Mouse (Mus musculus) heart, postnatal 4 days (tissue): ENCODE data around the gene Wnk2. TPM values are rescaled to one million over a fixed set of nuclear protein-coding genes. Genes with fewer than 3 reads are reported as not detected.

ENCODE experiments used
- DNase-seq: peaks from one replicate; pipeline ENCODE4 v3.0.0; 2021
- total RNA-seq, 2 experiments: library from RNA; stranded (reverse); gene quantifications; 2 replicates each; pipeline ENCODE4 v1.2.3; 2021

The Wnk2 gene
- total RNA-seq = 10 to 100 TPM; 22.3 to 25.0 TPM

DNA sequence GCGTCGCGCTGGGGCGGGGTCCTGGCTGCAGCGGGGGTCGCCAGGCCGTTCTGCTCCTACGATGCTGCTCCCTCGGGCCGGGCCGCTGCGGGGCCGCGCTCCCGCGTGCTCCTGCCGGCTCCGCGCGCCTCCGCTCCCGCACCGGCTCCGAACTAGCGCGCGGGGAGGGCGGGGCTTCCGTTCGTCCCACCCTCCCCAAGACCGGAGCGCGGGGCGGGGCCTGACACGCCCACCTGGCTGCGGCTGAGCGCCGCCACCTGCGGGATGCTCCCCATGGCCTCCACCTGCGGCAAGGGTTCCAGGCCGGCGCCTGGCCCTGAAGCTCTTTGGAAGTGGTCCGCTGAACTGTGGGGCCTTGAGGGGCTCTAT lies at the start of gene Wnk2:
TSS of gene Wnk2 (minus strand) at position 157 of the 369 bp plus-strand sequence.
- DNase-seq = peak; percentile 74

DNA sequence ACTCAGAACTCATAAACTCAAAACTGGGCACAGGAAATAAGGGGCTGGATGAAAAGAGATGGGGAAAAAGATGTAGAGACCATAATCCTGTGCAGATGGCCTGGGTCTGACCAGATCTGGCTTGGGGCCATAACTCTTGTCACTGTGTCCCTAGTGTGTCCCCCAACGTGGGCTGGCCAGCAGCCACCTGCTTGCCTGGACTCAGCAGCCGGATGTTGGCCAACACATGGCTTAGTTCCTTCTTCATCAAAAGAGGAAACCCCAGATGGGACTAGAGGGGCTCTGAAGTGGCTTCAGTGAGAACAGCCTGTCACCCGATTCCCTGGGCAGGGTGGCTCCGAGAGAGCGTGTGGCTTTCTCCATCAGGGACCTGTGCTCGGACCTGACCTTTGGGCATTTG lies 49.0 kb upstream of the Wnk2 start:
- peak; percentile 29 for DNase-seq

DNA sequence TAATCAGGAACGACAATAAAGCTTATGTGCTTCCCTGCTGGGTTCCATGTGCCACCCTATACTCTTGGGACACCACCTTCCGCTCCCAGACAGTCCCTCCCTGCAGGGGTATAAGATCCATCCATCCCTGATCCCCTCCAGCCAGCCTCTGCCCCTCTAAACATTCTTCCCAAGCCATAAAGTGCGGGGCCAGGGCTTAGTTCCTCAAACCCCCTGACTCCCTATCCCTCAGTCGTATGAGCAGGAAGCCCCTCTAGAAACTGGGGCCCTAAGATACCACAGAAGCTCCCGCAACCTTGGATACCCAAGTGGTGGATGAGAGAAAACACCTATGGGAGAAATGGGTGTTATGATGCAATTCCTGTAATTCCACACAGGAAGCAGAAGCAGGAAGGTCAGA lies 48.4 kb upstream of the Wnk2 start:
- DNase-seq = no peak

DNA sequence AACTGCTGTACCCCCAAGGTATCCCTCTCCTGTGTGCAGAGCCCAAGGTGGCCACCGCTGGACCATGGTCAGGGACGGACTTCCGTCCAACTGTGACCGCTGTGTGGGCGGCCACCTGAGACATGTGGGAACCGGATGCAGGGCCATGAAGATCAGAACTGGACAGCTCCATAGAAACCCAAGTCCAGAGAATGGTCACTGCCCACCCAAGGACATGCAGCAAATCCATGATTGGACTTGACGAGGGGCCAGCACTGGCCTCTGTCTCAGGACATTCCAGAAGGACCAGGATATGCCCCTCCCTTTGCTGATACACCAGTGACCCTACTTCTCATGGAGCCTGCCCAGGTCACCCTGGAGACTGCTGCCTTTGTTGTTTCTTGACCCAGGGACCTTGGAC lies 47.8 kb upstream of the Wnk2 start:
- no peak for DNase-seq

DNA sequence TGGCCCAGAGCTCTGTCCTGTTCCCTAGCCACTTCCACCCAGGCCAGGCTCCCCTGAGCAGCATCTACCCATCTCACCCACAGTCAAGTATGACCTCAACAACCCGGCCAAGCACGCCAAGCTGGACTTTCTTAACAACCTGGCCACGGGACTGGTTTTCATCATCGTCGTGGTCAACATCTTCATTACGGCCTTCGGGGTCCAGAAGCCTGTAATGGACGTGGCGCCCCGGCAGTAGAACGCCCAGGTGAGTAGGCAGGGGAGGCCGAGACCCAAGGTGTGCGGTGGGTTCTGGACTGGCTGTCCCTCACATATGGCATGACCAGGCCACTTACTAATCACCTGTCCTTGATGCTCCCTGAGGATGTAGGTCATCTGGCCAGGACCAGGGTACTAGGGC lies 47.0 kb upstream of the Wnk2 start:
- no peak for DNase-seq

DNA sequence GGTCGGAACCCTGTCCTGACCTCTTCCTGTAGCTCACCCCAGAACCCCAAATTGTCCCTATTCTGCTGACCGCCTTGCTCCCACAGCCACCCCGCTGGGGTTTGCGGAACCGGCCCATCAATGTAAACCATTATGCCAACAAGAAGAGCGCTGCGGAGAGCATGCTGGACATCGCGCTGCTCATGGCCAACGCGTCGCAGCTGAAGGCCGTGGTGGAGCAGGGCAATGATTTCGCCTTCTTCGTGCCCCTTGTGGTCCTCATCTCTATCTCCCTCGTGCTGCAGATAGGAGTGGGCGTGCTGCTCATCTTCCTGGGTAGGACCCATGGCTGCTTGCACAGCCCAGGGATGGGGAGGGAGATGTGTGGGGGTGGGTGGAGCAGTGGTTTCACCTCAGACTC lies 45.8 kb upstream of the Wnk2 start:
- no peak for DNase-seq

DNA sequence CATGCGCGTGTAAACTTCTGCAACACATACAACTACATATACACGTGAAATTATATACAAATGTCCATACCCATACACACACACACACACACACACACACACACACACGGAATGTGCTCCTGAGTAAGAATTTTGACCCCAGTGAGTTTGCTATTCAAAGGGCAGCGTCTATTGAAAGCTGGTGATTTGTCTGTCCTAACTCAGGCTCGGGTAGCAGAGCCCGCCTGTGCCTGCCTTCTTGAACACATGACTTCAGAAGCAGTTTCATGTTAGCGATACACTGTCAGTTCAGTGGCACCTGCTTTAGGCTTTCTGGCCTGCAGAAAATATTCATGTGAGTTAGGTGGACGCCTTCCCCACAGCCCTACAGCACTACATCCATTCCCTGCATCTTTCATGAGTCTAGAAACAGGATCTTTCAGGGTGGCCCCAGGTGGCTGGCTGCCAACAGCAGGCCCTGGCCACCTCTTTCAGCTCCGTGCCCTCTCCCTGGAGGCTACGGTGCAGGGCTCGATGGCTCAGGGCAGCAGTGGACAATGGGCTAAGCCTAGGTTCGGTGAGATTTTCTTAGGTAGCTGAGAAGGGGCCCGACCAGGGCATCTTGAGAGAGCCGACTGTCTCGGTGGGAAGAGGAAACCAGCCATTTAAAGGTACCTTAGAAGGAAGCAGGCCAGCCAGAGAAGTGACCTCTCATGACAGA lies 44.5 kb upstream of the Wnk2 start:
- DNase-seq = no peak

DNA sequence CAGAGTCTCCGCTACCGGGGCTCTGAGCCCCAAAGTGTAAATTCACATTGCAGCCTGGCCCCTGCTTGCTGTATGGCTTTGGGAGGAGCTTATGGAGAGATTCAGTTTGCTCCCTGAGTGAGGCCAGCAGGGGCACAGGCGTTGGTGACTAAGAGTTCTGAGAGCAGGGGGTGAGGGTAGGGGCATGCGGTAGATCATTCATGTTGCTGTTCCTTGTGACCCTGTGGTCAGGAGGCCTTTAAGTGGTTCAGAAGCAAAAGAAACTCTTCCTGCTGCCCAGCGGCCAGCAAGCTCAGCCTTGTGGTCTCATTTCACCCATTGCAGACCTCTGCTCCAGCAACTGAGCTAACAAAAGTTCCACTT lies 43.8 kb upstream of the Wnk2 start:
- no peak for DNase-seq

DNA sequence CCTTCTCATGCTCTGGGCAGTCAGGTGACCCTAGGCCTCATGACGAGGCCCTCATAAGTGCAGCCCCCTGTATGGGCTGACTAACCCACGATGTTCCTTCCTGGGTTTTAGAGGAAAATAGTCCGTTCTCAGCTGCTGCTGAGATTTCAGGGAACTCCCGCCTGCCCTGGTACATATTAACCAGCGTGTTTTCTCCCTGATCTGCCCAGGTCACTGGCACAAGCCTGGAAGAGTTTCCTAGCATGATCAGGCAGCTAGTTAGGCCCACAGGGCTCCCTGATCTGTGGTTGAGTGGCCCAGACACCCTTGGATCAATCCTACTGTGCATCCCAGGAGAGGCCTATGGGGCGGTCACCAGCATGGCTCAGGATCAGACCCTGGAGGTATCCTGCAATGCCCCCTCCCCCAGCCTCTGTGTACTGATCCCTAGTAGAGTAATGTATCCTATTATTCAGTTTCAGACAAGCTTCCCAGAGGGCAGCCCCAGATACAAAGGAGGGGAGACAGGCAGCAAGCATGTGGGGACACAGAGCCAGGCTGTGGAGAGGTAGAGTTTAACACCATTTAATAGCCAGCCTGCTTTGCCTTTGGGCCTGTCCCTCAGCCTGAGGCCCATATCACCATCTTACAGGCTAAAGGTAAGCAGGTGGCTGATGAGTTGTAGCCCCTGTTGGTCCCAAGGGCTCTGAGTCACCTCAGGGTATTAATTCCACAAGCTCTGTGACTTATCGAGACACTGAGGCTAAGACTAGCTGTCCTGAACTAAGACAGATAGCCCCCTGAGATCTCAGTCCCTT lies 43.3 kb upstream of the Wnk2 start:
- DNase-seq = no peak

DNA sequence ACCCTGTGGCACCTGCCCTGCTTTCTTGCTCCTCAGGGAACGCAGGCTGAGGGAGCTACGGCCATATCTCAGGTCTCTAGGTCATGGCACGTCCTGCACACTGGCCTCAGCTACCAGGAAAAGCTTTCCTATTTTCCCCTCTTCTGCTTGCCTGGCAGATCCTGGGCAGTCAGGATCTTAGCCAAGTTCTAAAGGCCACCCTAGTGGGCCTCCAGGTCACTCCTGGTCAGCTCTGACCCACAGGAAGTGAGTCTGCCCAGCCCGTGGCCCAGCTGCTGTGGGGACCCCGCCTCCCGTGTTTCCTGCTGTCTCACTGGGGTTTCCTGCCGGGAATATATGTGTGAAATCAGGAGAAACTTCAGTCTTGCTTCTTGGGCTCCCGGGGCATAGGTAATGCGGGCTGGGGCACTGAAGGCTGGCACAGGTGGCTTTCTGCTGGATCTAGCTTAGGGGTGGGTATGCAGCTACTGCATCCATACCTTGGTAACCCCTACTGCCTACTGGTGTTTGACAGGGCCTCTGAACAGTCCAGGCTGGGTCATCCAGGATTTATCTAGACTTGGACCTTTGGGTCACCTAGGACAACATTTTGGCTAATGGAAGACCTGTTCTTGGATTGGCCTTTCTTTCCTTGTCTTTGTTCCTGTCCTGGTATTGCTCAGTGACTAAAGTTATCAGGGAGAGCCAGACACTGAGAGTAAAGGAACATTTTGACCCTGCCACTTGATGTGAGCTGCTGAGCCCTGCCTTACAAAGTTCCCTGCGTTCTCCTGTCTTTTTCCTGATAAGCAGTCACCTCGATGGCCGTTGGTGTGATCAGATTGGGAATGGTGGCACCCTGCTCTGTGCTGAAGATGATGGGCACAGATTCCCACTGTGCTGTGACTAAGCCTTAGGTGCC lies 42.4 kb upstream of the Wnk2 start:
- peak; percentile 64 for DNase-seq

DNA sequence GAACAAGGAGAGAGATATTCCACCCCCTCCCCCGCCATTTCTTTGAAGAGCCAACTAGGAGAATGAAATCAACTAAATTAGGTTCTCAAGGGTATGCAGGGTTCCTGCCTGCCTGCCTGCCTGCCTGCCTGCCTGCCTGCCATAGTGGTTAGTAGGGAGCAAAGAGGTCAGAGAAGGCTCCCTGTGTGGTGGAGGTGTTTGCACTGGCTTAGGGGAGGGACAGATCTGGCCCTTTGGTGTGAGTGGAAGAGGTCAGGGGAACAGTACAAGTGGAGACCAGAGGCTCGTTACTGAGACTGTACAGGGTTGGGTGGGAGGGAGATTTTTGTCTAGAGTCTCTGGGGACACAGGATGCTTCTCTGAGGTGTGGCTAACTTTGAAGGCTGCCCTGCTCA lies 41.1 kb upstream of the Wnk2 start:
- no peak for DNase-seq

DNA sequence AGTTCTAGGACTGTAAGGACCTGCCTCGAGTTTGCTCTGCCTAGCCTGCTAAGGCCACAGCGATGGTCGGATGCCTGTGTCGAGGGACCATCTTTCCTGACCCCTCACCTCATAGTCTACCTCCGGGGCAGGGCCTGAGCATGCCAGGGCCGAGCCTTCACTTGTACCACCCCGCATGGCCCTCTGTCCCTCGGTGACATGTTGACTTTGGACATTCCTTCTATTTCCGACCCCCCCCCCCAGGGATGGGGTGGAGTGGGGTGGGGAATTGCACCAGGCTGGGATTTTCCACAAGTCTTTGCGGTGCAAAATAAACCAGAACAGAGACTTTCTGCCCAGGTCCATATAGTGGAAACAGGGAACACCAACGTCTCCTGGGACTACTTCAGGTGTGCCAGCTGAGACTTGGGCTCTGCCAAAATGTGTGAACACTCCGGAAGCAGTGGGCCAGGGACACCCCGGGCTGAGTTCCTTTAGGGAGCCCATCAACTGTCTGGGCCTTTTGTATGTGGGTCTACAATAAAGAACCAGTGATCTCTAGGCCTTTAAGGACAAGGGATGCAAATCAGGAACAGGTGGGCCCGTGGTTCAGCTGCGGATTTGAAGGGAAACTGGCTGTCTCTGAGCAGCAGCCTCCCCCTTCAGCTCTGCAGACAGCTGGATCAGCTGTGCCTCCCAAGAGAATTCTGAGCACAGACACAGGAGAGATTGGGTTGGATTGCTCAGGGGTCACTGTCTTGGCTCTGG lies 40.6 kb upstream of the Wnk2 start:
- DNase-seq = no peak

DNA sequence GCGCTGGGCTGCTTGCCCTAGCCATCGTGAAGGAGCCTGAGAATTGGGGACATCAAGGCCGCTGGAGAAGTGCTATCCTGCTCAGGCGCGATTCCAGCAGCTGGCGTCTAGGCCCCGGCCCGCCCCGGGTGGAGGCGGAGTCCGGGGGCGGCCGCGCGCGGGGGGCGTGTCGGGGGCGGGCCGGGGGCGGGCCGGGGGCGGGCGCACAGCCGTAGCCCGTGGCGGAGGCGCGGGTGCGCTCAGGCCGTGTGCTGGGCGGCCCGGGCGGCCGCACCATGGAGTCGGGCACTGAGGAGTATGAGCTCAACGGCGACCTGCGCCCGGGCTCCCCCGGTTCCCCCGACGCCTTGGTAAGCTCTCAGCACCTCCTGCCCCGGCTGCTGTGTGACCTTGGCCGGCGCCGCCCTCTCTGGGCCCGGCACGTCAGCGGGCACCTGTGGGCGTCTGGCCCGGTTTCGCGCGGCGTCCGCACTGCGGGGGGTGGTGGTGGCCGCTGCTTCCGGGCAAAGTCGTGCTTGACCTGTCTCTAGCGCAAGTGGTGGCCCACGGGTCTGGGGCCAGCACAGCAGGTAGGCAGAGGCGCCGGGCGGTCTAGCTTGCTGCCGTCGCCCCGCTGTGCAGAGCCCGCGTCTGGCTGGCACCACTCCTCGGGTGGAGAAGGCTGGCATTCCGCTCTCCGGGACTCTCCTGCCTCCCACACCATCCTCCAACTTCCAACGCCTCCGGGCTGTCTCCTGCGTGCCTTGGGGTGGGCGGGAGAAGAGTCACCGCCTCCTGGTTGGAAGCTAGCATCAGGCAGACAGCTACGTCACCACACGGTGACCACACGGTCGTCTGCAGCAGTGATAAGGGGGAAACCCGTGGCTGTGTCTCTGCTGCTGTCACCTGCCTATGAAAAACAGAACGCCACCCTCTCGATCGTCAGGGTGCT lies 39.7 kb upstream of the Wnk2 start, which contains the start of gene Ninj1:
TSS of gene Ninj1 (plus strand) at position 198 of the 931 bp plus-strand sequence.
- DNase-seq = peak; percentile 90

DNA sequence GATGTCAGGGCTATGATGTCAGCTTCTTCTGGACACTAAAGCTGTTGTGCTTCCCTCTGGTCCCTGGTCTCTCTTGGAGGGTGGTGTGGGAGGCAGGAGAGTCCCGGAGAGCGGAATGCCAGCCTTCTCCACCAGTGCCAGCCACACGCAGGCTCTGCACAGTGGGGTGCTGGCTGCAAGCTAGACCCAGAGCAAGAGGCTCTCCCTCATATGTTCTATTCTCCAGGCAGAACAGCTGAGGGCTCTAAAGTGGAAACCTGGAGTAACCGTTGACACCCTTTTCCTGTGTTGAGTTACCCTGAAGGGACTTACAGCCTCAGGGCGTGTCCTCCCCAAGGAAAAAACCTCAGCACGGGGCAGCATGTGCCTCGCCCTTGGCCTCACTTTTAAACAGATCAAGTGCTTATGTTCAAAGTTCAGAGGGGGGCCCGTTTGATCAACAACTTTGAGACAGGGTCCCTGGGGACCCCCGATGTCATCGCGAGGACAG lies 39.0 kb upstream of the Wnk2 start:
- no peak for DNase-seq

DNA sequence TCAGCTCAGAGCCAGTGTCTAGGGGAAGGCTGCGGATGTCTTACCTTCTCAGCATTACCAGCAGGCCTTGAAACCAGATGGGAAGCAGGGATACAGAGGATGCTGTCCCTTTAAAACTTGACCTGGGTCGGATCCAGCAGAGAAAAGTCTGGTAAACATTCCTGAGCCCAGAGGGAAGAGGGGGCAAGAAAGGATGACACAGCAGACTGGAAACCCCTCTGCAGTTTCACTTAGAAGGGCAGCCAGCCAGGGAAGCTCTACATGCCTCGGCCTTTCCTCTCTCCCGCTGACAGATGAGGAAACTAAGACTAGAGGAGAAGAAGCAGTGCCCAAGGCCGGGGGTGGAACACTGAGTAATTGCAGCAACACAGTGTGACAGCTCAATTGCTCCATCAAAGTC lies 35.8 kb upstream of the Wnk2 start:
- no peak for DNase-seq

DNA sequence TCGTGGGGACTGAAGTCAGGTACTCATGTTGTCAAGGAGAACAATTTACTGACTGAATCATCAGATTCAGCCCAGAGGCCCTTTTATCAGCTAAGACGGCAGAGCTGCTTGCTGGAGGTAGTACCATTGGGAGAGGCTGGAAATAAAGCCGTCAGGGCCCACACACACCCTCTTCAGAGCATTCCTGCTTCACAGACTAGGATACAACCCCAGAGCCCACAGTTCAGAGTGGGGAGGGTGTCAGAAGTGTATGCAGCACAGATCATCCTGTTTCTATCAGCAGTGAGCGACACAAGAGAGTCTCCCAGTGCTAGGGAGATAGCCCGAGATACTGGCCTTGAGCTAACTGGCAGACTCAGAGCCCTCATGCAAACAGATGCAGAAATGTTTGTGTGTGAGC lies 35.3 kb upstream of the Wnk2 start:
- no peak for DNase-seq

DNA sequence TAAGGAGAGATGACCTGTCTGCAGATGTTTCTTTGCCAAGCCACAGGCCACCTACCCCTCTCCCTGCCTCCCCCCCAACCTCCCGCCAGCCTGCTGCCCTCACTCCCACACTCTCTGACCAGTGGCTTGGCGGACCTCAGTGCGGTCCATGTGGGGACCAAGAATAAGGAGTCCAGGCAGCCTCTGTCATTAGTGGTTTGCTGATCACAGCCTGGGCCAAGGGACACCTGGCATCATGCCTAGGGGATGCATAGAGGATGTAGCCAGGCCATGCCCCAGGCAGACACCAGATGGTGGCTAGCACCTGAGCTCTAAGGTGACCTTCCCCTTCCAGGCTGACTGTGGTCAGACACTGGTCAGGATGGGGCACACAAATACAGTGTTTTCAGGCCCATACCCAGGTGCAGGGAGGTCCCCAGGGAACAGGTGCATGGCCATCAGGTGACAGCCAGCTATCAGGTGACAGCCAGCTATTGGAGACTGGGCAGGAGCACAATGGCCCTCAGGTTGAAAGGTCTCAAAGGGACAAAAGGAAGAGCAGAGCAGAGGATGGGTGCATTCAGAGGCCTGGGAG lies 33.7 kb upstream of the Wnk2 start:
- DNase-seq = no peak

DNA sequence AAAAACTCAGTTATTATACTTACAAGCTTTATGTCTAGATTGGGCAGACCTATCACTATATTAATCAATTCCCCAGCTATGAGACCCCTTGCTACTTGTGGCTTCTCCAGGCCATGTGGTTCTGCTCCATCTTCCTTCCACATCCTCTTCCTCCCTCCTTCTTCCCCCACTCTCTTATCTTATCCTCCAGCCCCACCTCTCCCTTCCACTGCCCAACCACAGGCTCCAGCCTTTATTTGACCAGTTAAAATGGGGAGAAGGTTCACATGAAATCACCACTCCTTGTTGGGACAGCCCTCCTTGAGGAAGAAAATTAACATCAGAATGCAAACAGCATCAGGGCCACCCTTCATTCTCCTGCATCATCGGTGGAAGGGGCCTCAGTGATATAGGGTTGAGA lies 32.9 kb upstream of the Wnk2 start:
- DNase-seq = no peak

DNA sequence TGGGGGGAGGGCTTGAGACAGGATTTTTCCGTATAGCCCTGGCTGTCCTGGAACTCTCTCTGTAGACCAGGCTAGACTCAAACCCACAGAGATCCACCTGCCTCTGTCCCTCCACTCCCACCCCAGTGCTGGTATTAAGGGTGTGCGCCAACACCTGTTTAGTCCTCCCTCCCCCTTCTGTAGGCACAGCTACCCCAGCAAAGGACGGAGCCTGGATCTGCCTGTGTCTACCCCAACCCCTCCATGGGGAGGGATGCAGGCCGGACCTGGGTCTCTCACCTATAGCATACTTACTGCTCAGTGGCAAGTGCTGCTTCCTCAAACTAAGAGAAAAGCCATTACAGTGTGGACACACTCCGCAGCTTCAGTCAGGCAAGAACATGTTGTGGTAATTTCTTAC lies 32.5 kb upstream of the Wnk2 start:
- DNase-seq = no peak

DNA sequence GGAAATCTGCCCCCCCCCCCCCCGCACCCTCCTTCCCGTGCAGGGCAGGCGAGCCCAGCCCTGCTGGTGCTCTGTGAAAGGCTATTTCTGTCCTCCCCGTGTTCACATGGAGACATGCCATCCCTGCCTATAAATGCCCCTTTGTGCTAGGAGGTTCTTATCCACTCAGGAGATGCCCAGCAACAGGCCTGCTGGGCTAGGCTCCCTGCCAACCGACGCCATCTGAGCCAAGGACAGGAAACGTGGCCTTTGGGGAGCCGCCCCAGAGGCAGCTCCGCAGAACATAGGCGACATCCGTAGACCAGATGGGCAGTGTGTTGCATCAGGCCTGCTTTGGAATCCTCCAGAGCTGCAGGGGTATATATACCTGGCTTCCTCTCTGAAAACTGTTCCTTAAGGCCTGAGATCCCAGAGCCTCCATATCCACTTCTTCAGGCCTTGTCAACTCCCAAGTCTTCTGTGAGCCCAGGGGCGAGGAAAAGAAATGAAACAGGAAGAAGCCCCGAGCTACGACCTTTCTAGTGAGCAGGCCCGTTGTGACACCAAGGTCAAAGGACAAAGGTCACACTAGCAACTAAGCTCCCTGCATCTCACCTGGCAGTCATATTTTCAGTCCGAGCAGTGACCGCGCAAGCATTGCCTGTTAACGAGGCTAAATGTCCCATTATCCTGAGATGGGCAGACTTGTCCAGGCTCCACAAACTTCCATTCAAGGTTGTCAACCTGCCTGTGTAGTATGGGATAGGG lies 31.2 kb upstream of the Wnk2 start:
- peak; percentile 91 for DNase-seq
